Mouse (Mus musculus): Measurements from ENCODE around the gene Lmna.

Lmna gene

GRCm38 (mm10) chr3:88539397-88539796 lies 29.6 kb upstream of the Lmna start:
- DNase-seq (ENCODE audit: low spot score), result no peak

- DNase-seq (ENCODE audit: low spot score), result no peak
Observed at GRCm38 (mm10) chr3:88538271-88539145, 28.8 kb upstream of the Lmna start.

GRCm38 (mm10) chr3:88537146-88537545 lies 27.4 kb upstream of the Lmna start:
- no peak for DNase-seq (ENCODE audit: low spot score)

- peak; percentile 78 for DNase-seq (ENCODE audit: low spot score)
Observed at GRCm38 (mm10) chr3:88536103-88536930, 26.6 kb upstream of the Lmna start.

GRCm38 (mm10) chr3:88535527-88535926 lies 25.8 kb upstream of the Lmna start:
- no peak for DNase-seq (ENCODE audit: low spot score)

- no peak for DNase-seq (ENCODE audit: low spot score)
Observed at GRCm38 (mm10) chr3:88535005-88535404, 25.2 kb upstream of the Lmna start.

GRCm38 (mm10) chr3:88533706-88534105 lies 23.9 kb upstream of the Lmna start:
- DNase-seq (ENCODE audit: low spot score), result no peak

GRCm38 (mm10) chr3:88532689-88533511 lies 23.1 kb upstream of the Lmna start:
- no peak for DNase-seq (ENCODE audit: low spot score)

- no peak for DNase-seq (ENCODE audit: low spot score)
Observed at GRCm38 (mm10) chr3:88532299-88532674, 22.5 kb upstream of the Lmna start, which contains the start of gene Mex3a. Mex3a (plus strand) TSS chr3:88532395.

GRCm38 (mm10) chr3:88531348-88532298 lies 21.9 kb upstream of the Lmna start:
- DNase-seq (ENCODE audit: low spot score), result peak; percentile 74

GRCm38 (mm10) chr3:88530082-88530864 lies 20.5 kb upstream of the Lmna start:
- no peak for DNase-seq (ENCODE audit: low spot score)

- no peak for DNase-seq (ENCODE audit: low spot score)
Observed at GRCm38 (mm10) chr3:88529204-88530000, 19.6 kb upstream of the Lmna start.

- DNase-seq (ENCODE audit: low spot score), result no peak
Observed at GRCm38 (mm10) chr3:88528646-88529045, 18.9 kb upstream of the Lmna start.

GRCm38 (mm10) chr3:88527565-88527964 lies 17.8 kb upstream of the Lmna start:
- DNase-seq (ENCODE audit: low spot score), result no peak

- DNase-seq (ENCODE audit: low spot score), result peak; percentile 75
Observed at GRCm38 (mm10) chr3:88526157-88527131, 16.7 kb upstream of the Lmna start.

GRCm38 (mm10) chr3:88525021-88525420 lies 15.3 kb upstream of the Lmna start:
- DNase-seq (ENCODE audit: low spot score), result no peak

- DNase-seq (ENCODE audit: low spot score), result no peak
Observed at GRCm38 (mm10) chr3:88523027-88523426, 13.3 kb upstream of the Lmna start.

GRCm38 (mm10) chr3:88521803-88522331 lies 12.1 kb upstream of the Lmna start:
- DNase-seq (ENCODE audit: low spot score), result peak; percentile 46

All from left cerebral cortex, adult 11 months (tissue).